Mouse (Mus musculus) liver, adult 2 months (tissue): ENCODE results near the gene Rdh14. TPM values are rescaled to one million over a fixed set of nuclear protein-coding genes. Genes with fewer than 3 reads are reported as not detected.

Experiments used
- DNase-seq: peaks from one replicate; pipeline ENCODE4 v3.0.0-alpha.2; 2011; ENCODE audit warnings: low read depth, low spot score; ENCODE audit errors: extremely low read depth
- H3K27ac ChIP-seq: fragments of 200-500 bp; replicated peaks from 2 replicates; pipeline ENCODE4 v1.5.1; 2012; ENCODE audit warnings: low read depth, mild to moderate bottlenecking, control low read depth, inconsistent platforms, low read length; ENCODE audit not compliant: insufficient read depth
- H3K27me3 ChIP-seq: fragments of 200-500 bp; 2 replicates; pipeline ENCODE4 v1.6.1; 2012; ENCODE audit warnings: mild to moderate bottlenecking, moderate library complexity, low read length, inconsistent platforms; ENCODE audit not compliant: control insufficient read depth, insufficient read depth
- H3K36me3 ChIP-seq: fragments of 200-500 bp; 2 replicates; pipeline ENCODE4 v1.6.1; 2012; ENCODE audit warnings: low read length, inconsistent platforms; ENCODE audit not compliant: control insufficient read depth, insufficient read depth
- H3K4me1 ChIP-seq: fragments of 200-500 bp; 2 replicates; pipeline ENCODE4 v1.6.1; 2011; ENCODE audit warnings: low read length; ENCODE audit not compliant: control insufficient read depth, insufficient read depth
- H3K4me3 ChIP-seq: fragments of 200-500 bp; 2 replicates; pipeline ENCODE4 v1.5.1; 2011; ENCODE audit warnings: low read depth, mild to moderate bottlenecking, control low read depth, low read length, moderate library complexity; ENCODE audit not compliant: insufficient read depth
- H3K79me2 ChIP-seq: fragments of 200-500 bp; 2 replicates; pipeline ENCODE4 v1.6.1; 2012; ENCODE audit warnings: inconsistent platforms, mild to moderate bottlenecking, low read length, moderate library complexity; ENCODE audit not compliant: control insufficient read depth, insufficient read depth
- H3K9ac ChIP-seq: fragments of 200-500 bp; 2 replicates; pipeline ENCODE4 v1.6.1; 2012; ENCODE audit warnings: low read depth, mild to moderate bottlenecking, control low read depth, inconsistent platforms, low read length
- CTCF ChIP-seq: fragments of 200-500 bp; IDR thresholded peaks from 2 replicates; pipeline ENCODE4 v1.5.1; 2011; ENCODE audit warnings: low read depth, low read length, control low read depth
- POLR2A ChIP-seq: fragments of 200-500 bp; IDR thresholded peaks from 2 replicates; pipeline ENCODE4 v1.6.1; 2011; ENCODE audit warnings: low read length, control low read depth; ENCODE audit not compliant: insufficient read depth; ENCODE audit errors: extremely low read depth
- WGBS: fragments of 180-500 bp; shearing (Covaris S2); methylation state at CpG from one replicate; pipeline ENCODE4 v1.1.7; 2018; 5-methylcytosine and 5-hydroxymethylcytosine counted together
- polyA plus RNA-seq: library from polyadenylated mRNA; depleted of rRNA; stranded (reverse); fragments of >200 nt; gene quantifications from 2 replicates; pipeline ENCODE4 v1.2.3, GENCODE M21; 2012; rRNA removed
- total RNA-seq: library from RNA; depleted of rRNA; stranded (reverse); fragments of >200 nt; gene quantifications from 2 replicates; pipeline ENCODE4 v1.2.3, GENCODE M21; 2014; rRNA removed

The Rdh14 gene
- total RNA-seq, result 24.6 and 28.1 TPM in 2 replicates
- 13.3 and 15.4 TPM in 2 replicates for polyA plus RNA-seq

DNA sequence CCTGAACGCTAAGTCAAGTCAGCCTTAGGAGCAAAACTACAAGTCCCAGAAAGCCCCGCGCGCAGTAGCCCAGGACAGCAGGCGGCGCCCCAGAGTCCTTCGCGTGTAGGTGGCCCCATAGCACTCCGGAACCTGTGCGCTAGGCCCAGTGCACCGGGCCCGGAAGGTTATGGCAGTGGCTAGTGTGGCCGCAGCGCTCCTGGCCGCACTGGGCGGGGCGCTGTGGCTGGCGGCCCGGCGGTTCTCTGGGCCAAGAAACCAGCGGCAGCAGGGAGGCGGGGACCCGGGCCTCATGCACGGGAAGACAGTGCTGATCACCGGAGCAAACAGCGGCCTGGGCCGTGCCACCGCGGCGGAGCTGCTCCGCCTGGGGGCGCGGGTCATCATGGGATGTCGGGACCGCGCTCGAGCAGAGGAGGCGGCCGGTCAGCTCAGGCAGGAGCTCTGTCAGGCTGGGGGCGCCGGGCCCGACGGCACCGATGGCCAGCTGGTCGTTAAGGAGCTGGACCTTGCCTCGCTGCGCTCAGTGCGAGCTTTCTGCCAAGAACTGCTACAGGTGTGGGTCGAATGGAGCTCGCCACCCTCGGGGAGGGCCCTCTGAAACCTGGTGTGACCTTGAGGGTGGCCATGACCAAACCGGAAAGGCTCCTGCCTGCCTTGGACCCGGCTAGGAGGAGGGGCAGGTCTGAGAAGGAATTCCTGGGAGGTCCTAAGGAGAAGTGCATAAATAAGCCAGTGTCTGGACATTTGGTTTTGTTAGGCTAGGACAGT is at the start of gene Rdh14:
TSS of gene Rdh14 (plus strand) at position 102 of the 771 bp plus-strand sequence.
- Histone ChIP-seq H3K27ac (peak within 1 kb of the TSS; percentile 96), H3K36me3 (peaks cover 10% of the 10 kb centered on the region), H3K4me3 (peak within 1 kb of the TSS; percentile 72), H3K9ac (peak within 1 kb of the TSS; percentile 88), H3K27me3 (no peaks in the 10 kb centered on the region), H3K79me2 (no peaks in the 10 kb centered on the region), H3K4me1 (peaks cover 2% of the 10 kb centered on the region; the same call in 1 of the 2 replicates)
- peak; percentile 42 for TF ChIP-seq POLR2A
- peak; percentile 71 for TF ChIP-seq CTCF
- peak; percentile 91 for DNase-seq
- WGBS, result under 1% methylated on average over 53 of the region's 53 CpGs

DNA sequence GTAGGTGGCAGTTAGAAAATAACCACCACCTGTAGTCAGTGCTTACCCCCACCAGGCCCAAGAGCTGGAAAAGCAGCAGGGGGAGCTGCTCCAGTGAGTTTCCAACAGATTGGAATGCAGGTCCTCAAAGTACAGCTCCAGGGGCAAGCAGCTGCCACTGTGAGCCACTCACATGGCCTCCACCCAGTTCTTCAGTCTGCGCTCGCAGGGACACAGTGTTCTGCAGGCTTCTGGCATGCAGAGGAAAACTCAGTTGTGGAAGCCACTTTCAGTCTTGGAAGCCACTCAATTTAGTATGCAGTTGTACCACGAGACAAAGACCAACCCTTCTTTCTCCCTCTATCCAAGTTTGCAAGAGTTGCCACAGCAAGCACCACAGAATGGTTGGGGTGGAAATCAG is 39.9 kb upstream of the Rdh14 start:
- Histone ChIP-seq H3K79me2 (no peaks in the 10 kb centered on the region), H3K27ac (no peak overlapping the region), H3K4me3 (no peak overlapping the region), H3K27me3 (no peaks in the 10 kb centered on the region), H3K4me1 (no peaks in the 10 kb centered on the region), H3K9ac (no peak overlapping the region), H3K36me3 (no peaks in the 10 kb centered on the region)
- DNase-seq, result no peak
- TF ChIP-seq POLR2A, result no peak
- TF ChIP-seq CTCF, result no peak
- 63% methylated on average over 3 of the region's 3 CpGs for WGBS

GRCm38 (mm10) chr12:10357756-10358155 is 32.8 kb upstream of the Rdh14 start:
- Histone ChIP-seq H3K9ac (no peak overlapping the region), H3K36me3 (no peaks in the 10 kb centered on the region), H3K4me1 (no peaks in the 10 kb centered on the region), H3K27me3 (no peaks in the 10 kb centered on the region), H3K4me3 (no peak overlapping the region), H3K27ac (no peak overlapping the region), H3K79me2 (no peaks in the 10 kb centered on the region)
- TF ChIP-seq POLR2A, result no peak
- TF ChIP-seq CTCF, result no peak
- WGBS, result 78% methylated on average over 6 of the region's 6 CpGs
- DNase-seq, result no peak

GRCm38 (mm10) chr12:10369673-10370072 is 20.9 kb upstream of the Rdh14 start, which contains the start of gene Nt5c1b:
Gene Nt5c1b (plus strand): TSS chr12:10369973.
- Histone ChIP-seq H3K4me3 (no peak within 1 kb of the TSS), H3K4me1 (no peaks in the 10 kb centered on the region), H3K9ac (no peak within 1 kb of the TSS), H3K36me3 (no peaks in the 10 kb centered on the region), H3K27me3 (no peaks in the 10 kb centered on the region; the same call in 1 of the 2 replicates), H3K79me2 (no peaks in the 10 kb centered on the region), H3K27ac (no peak within 1 kb of the TSS)
- no peak for DNase-seq
- TF ChIP-seq CTCF, result no peak
- no peak for TF ChIP-seq POLR2A
- WGBS, result 72% methylated on average over 3 of the region's 3 CpGs

DNA sequence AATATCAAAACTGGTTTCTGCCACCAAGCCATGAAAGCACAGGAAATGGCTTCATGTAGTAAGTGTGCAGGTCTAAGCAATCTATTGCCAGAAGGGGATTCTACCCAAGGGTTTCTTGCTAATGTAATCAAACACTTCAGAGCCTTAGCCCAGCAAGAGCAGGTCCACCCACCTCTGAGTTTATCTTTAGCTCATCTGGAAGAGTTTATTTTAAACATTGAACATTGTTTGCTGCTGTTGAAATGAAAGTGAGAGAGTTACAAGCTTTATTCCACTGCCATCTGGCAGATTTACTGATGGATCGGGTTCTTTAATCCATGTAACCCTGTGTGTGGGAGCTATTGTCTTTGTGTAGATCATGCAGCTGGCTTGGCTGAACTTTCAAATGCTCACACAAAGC is 10.2 kb downstream of the Rdh14 start:
- H3K27me3 ChIP-seq, result no peaks in the 10 kb centered on the region
- no peak overlapping the region for H3K27ac ChIP-seq
- H3K9ac ChIP-seq, result no peak overlapping the region
- 96% methylated on average over 1 of the region's 1 CpGs for WGBS
- no peaks in the 10 kb centered on the region for H3K4me1 ChIP-seq
- TF ChIP-seq CTCF (no peak), POLR2A (no peak)
- no peak for DNase-seq
- no peaks in the 10 kb centered on the region; the same call in 1 of the 2 replicates for H3K36me3 ChIP-seq
- H3K4me3 ChIP-seq, result no peak overlapping the region
- H3K79me2 ChIP-seq, result no peaks in the 10 kb centered on the region

DNA sequence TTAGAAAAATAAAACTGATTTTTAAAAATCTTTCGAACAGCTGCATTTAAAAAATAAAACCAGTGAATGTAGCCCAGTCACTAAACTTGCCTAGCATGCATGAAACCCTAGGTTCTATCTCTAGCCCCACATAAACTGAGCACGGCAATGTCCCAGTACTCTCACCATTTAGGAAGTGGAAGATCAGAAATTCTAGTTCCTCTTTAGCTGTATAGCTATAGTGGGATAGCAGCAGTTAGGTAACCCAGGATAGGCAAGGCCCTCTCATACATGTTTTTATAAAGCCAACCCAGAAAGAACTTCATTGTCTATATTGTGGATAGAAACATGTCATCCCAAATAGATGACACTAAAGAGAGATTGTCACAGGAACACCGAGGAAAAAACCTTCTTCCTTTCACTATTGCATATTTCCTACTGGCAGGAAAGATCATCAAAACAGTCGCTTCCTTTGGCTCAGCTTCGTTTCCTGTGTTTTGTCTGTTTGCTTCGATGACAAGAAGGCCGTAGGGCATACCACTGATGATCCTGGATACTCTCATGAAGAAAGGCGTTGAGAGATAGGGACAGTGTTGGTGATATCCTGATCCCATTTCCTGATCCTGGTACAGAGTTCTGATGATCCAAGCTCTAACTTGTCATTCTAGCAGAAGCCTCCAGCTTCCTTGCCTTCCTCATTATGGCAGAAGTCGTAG is 12.0 kb downstream of the Rdh14 start:
- 73% methylated on average over 9 of the region's 9 CpGs for WGBS

More for the DNA sequence above, 12.0 kb downstream of the Rdh14 start:
- H3K27ac ChIP-seq, result no peak overlapping the region
- H3K27me3 ChIP-seq, result no peaks in the 10 kb centered on the region
- no peaks in the 10 kb centered on the region for H3K36me3 ChIP-seq
- DNase-seq, result no peak
- H3K9ac ChIP-seq, result no peak overlapping the region
- H3K4me3 ChIP-seq, result no peak overlapping the region
- TF ChIP-seq POLR2A (no peak), CTCF (no peak)
- no peaks in the 10 kb centered on the region for H3K79me2 ChIP-seq
- H3K4me1 ChIP-seq, result no peaks in the 10 kb centered on the region
